ENCODE assay signal across 32 mouse cellular contexts in genomic region chr17:31176321-31176720, GRCm38 (mm10). TPM values are rescaled to one million over a fixed set of nuclear protein-coding genes. Genes with fewer than 3 reads are reported as not detected.
DNase-seq lines count a peak whose midpoint lies in the region; ATAC-seq lines count a peak whose summit lies in the region.
"Had no signal": no experiment of that assay in that cellular context is flagged by ENCODE, and none has a peak within 500 bp of the region (broad histone marks: within the 10 kb centered on the region; RNA-seq: fewer than 3 reads in every experiment).

No protein-coding gene starts in this region.

- peak; percentile 81 for ATAC-seq in activated CD4-positive, CD25-positive, alpha-beta regulatory T cell, adult 4 months
- ATAC-seq in megakaryocyte, adult 5-6 weeks (ENCODE audit: poor library complexity, severe bottlenecking) = peak; percentile 49
- ATAC-seq: forebrain, embryonic 14.5 days; intestine, postnatal 0 days had no signal

- peak; percentile 56 for DNase-seq in CD4-positive helper T cell, adult 2 months (ENCODE audit: low read depth, low spot score)
- DNase-seq in thymus, postnatal 10 days (ENCODE audit: low spot score in 2 of 2) = peak; percentile 50 to 64
- no peak for DNase-seq in right cerebral cortex, postnatal 4 days
- no peak for DNase-seq in right cerebral cortex, postnatal 10 days (ENCODE audit: low spot score in 2 of 2)
- no peak for DNase-seq in lung, adult 18-20 months
- no peak for DNase-seq in layer of hippocampus, postnatal 36 days
- DNase-seq: adrenal gland, adult 2 months; cerebellum, adult 18-20 months; cerebellum, postnatal 25 days; embryo, embryonic 11 days; gastrocnemius, postnatal 10 days; heart, adult 18-20 months; kidney, postnatal 36 days; liver, embryonic 13.5 days; lung, embryonic 14.5 days; midbrain, embryonic 14.5 days; right cerebral cortex, adult 18-20 months had no signal

RNA-seq across cellular contexts. Expression of gene Tff1, which starts 11.2 kb away (rescaled TPM):
- under 1 TPM in 1 of 2 experiments, not detected in 1; 0.89 TPM for polyA plus RNA-seq in activated CD4-positive, CD25-positive, alpha-beta regulatory T cell, adult 4 months (2017; shearing (Covaris generic))
- total RNA-seq in megakaryocyte, adult 5-6 weeks (2015) = not detected in 2 replicates
- total RNA-seq in megakaryocyte, adult 5-6 weeks (2017) = not detected in 2 replicates
- total RNA-seq in layer of hippocampus, postnatal 36 days (2021) = not detected
- total RNA-seq: adrenal gland, adult 2 months; gastrocnemius, postnatal 10 days; heart, adult 18-20 months; heart, postnatal 25 days; left cerebral cortex, adult 18-20 months; left cerebral cortex, postnatal 25 days; megakaryocyte-erythroid progenitor cell, adult 5-6 weeks had no signal
- polyA plus RNA-seq: embryonic facial prominence, embryonic 14.5 days; forebrain, embryonic 14.5 days; frontal cortex, adult 2 months; heart, embryonic 12.5 days; hindbrain, embryonic 15.5 days; limb, embryonic 13.5 days; liver, embryonic 13.5 days; lung, embryonic 14.5 days; midbrain, embryonic 14.5 days; neural tube, embryonic 14.5 days had no signal

RNA-seq across cellular contexts. Expression of gene Tmprss3, which starts 22.5 kb away (rescaled TPM):
- polyA plus RNA-seq in activated CD4-positive, CD25-positive, alpha-beta regulatory T cell, adult 4 months (2017; shearing (Covaris generic)) = 1 to 10 TPM; 1.5 to 2.1 TPM
- 0.23 and 0.56 TPM in 2 replicates for total RNA-seq in megakaryocyte, adult 5-6 weeks (2015)
- total RNA-seq in megakaryocyte, adult 5-6 weeks (2017) = 0.16 and 0.26 TPM in 2 replicates
- total RNA-seq in layer of hippocampus, postnatal 36 days (2021) = not detected
- total RNA-seq: adrenal gland, adult 2 months; heart, adult 18-20 months; heart, postnatal 25 days had no signal
- polyA plus RNA-seq: adrenal gland, adult 2 months; forebrain, embryonic 14.5 days; heart, embryonic 12.5 days; hindbrain, embryonic 15.5 days; kidney, embryonic 15.5 days; limb, embryonic 13.5 days; lung, embryonic 14.5 days; midbrain, embryonic 14.5 days; neural tube, embryonic 14.5 days had no signal

RNA-seq across cellular contexts. Expression of gene Ubash3a, which starts 31.4 kb away (rescaled TPM):
- 100 to 1,000 TPM; 235 to 244 TPM for polyA plus RNA-seq in activated CD4-positive, CD25-positive, alpha-beta regulatory T cell, adult 4 months (2017; shearing (Covaris generic))
- 2.6 and 6.2 TPM in 2 replicates for total RNA-seq in megakaryocyte, adult 5-6 weeks (2015)
- total RNA-seq in megakaryocyte, adult 5-6 weeks (2017) = 3.9 and 5.0 TPM in 2 replicates
- total RNA-seq in layer of hippocampus, postnatal 36 days (2021) = 1 to 10 TPM in 1 of 2 experiments, under 1 TPM in 1; 0.85 to 1.4 TPM
- total RNA-seq: gastrocnemius, postnatal 10 days; heart, postnatal 25 days; left cerebral cortex, adult 18-20 months; left cerebral cortex, postnatal 25 days had no signal
- polyA plus RNA-seq: forebrain, embryonic 14.5 days; frontal cortex, adult 2 months; hindbrain, embryonic 15.5 days; intestine, postnatal 0 days; midbrain, embryonic 14.5 days had no signal

RNA-seq across cellular contexts. Expression of gene Tff2, which starts 32.2 kb away (rescaled TPM):
- polyA plus RNA-seq in activated CD4-positive, CD25-positive, alpha-beta regulatory T cell, adult 4 months (2017; shearing (Covaris generic)) = not detected
- total RNA-seq in megakaryocyte, adult 5-6 weeks (2015) = not detected in 2 replicates
- total RNA-seq in megakaryocyte, adult 5-6 weeks (2017) = not detected in 2 replicates
- not detected for total RNA-seq in layer of hippocampus, postnatal 36 days (2021)
- total RNA-seq: adrenal gland, adult 2 months; gastrocnemius, postnatal 10 days; heart, adult 18-20 months; heart, postnatal 25 days; left cerebral cortex, adult 18-20 months; left cerebral cortex, postnatal 25 days; megakaryocyte-erythroid progenitor cell, adult 5-6 weeks had no signal
- polyA plus RNA-seq: adrenal gland, adult 2 months; embryonic facial prominence, embryonic 14.5 days; forebrain, embryonic 14.5 days; frontal cortex, adult 2 months; heart, embryonic 12.5 days; hindbrain, embryonic 15.5 days; limb, embryonic 13.5 days; liver, embryonic 13.5 days; lung, embryonic 14.5 days; midbrain, embryonic 14.5 days; neural tube, embryonic 14.5 days had no signal

RNA-seq across cellular contexts. Expression of gene Tff3, which starts 46.9 kb away (rescaled TPM):
- not detected for polyA plus RNA-seq in activated CD4-positive, CD25-positive, alpha-beta regulatory T cell, adult 4 months (2017; shearing (Covaris generic))
- total RNA-seq in megakaryocyte, adult 5-6 weeks (2015) = not detected in 2 replicates
- not detected in 2 replicates for total RNA-seq in megakaryocyte, adult 5-6 weeks (2017)
- total RNA-seq in layer of hippocampus, postnatal 36 days (2021) = not detected
- total RNA-seq: adrenal gland, adult 2 months; gastrocnemius, postnatal 10 days; heart, adult 18-20 months; heart, postnatal 25 days; left cerebral cortex, adult 18-20 months; left cerebral cortex, postnatal 25 days; megakaryocyte-erythroid progenitor cell, adult 5-6 weeks had no signal
- polyA plus RNA-seq: embryonic facial prominence, embryonic 14.5 days; heart, embryonic 12.5 days; limb, embryonic 13.5 days; lung, embryonic 14.5 days; neural tube, embryonic 14.5 days had no signal

Comparison
In these comparisons a context has a peak if more than half of its experiments do, and no peak if none do; other contexts are left out.
1. DNase-seq: peak in CD4-positive helper T cell, adult 2 months (single experiment) and thymus, postnatal 10 days (2 of 2); none in right cerebral cortex, postnatal 4 days (single experiment), right cerebral cortex, postnatal 10 days (0 of 2), lung, adult 18-20 months (0 of 2) and layer of hippocampus, postnatal 36 days (0 of 2).